Mouse (Mus musculus) kidney, postnatal 36 days (tissue): ENCODE measurements around the gene Zbtb38.

Experiments
- DNase-seq, 2 experiments: peaks; one replicate each; pipeline ENCODE4 v3.0.0; 2021 to 2022; ENCODE audit warnings: mixed read lengths in 2 of 2

Zbtb38 gene

GRCm38 (mm10) chr9:96758749-96759597 lies 6.3 kb upstream of the Zbtb38 start:
- DNase-seq: peak; percentile 65 to 88

- no peak for DNase-seq
Observed at GRCm38 (mm10) chr9:96756638-96757435, 4.2 kb upstream of the Zbtb38 start.

GRCm38 (mm10) chr9:96755761-96756160 lies 3.1 kb upstream of the Zbtb38 start:
- no peak for DNase-seq

DNA sequence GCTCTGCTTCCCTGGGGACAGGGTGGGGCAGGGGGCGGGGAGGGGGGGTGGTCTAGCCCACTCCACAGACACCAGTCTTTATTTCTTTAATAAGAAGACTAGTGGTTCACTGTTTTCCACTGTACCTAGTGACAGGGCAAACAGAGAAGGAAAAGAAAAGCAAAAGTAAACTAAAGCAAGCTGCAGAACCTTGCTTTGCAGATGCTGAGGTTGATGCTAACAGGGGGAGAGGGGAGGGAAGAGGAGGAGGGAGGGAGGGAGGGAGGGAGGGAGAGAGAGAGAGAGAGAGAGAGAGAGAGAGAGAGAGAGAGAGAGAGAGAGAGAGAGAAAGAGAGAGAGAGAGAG lies 2.0 kb upstream of the Zbtb38 start:
- no peak for DNase-seq

- DNase-seq: peak in 1 of 2 experiments; percentile 21
Observed at GRCm38 (mm10) chr9:96753921-96754624, 1.4 kb upstream of the Zbtb38 start.

DNA sequence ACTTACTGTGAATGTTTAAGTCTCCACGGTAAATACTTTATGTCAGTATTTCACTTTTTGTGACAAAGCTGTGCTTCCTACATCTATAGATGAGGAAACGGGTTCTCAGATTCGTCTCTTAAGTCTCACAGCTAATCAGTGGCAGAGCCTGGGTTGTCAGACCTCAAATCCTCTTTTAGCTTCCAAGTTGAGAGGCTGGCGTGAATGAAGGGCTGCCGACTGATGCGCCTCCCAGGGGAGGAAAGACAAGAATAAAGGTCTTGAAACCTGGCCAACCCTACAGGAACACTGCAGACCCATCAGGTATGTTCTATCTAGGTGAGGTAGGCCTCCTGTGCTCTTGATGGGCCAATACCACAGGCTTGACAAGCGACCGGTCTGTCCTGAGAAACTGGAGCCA lies 761 bp upstream of the Zbtb38 start:
- DNase-seq: no peak

DNA sequence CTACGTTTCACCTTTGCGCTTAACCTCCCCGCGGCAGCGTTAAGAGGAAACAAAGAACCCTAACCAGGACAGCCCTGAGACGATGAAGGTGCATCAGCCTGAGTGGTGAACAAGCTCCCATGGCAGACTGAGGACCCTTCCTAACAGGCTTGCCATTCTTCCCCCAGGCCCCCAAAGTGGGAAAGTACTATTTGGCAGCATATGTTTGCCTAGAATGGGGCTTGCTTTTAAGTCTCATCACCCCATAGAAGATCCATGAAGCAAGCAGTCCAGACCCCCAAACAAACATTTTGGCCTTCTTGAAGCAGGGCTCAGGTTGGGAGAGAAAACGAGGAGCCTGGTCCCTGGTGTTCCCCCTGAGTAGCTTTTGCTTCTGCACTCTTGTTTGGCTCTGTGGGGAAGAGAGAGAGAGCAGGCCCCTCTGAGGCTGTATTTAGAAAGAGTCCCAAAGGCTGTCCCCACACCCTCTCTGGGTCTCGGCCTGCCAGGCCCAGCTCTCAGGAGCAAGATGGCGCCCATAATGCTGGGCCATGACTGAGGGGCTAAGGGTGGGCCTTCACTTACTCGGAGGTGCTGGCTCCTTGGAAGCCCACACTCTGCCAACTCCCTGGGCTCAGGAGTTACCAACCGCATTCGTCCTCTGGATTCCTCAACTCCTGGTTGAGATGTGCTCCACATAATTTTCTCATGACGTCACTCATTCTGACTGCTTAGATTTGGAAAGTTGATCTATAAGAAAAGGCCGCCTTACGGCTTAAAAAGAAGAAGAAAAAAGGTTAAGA lies 619 bp downstream of the Zbtb38 start:
- DNase-seq: no peak

GRCm38 (mm10) chr9:96750636-96751035 lies 2.0 kb downstream of the Zbtb38 start:
- DNase-seq: no peak

DNA sequence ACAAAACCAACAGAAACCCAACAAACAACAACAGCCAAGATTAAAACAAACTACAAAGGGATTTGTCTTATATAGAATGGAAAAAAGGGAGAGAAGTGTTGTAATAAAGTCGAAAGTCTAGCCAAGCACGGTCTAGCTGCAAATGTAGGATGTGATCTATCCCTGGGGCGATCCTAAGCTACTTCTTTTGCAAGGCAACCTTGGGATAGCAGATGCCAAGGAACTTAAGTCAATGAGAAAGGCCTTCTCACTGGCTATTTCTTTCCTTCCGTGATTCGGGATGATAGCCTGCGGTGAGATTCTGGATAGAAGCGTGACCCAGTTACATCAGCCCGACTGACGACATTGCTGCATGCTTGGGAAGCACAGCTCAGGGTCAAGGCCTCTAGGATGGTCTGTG lies 6.1 kb downstream of the Zbtb38 start:
- DNase-seq: no peak

GRCm38 (mm10) chr9:96744909-96745308 lies 7.7 kb downstream of the Zbtb38 start:
- DNase-seq: no peak

DNA sequence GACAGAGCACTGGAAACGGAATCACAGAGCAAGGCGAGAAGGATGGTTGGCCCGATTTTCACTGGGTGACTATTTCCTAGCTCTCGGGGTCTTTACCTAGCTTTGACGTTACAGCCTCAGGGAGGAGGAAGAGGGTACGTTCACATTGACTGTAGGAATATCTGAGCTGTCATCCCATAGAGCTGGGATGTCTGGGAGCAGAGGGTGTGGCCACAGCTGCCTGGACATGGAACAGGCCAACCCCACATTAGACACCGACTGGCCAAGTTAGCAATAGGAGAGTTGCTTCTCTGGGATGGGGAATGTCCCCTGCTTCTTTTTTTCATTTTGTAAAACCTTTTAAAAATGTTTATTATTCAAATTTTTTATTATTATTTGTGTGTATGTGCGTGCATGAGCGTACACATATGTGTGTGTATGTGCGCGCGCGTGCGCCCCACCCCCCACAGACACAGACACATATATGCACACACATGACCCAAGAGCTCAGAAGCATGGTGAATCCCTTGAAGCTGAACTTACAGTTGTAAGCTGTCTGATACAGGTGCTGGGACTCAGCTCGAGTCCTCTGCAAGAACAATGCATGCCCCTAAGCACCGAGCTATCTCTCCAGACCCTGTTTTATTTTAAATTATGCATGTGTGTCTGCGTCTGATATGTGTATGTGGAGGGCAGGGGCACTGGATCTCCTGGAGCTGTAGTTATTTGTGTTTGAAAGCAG lies 11.1 kb downstream of the Zbtb38 start:
- DNase-seq: no peak

- no peak for DNase-seq
Observed at GRCm38 (mm10) chr9:96740712-96741364, 11.8 kb downstream of the Zbtb38 start.

- no peak for DNase-seq
Observed at GRCm38 (mm10) chr9:96739808-96740711, 12.6 kb downstream of the Zbtb38 start.

DNA sequence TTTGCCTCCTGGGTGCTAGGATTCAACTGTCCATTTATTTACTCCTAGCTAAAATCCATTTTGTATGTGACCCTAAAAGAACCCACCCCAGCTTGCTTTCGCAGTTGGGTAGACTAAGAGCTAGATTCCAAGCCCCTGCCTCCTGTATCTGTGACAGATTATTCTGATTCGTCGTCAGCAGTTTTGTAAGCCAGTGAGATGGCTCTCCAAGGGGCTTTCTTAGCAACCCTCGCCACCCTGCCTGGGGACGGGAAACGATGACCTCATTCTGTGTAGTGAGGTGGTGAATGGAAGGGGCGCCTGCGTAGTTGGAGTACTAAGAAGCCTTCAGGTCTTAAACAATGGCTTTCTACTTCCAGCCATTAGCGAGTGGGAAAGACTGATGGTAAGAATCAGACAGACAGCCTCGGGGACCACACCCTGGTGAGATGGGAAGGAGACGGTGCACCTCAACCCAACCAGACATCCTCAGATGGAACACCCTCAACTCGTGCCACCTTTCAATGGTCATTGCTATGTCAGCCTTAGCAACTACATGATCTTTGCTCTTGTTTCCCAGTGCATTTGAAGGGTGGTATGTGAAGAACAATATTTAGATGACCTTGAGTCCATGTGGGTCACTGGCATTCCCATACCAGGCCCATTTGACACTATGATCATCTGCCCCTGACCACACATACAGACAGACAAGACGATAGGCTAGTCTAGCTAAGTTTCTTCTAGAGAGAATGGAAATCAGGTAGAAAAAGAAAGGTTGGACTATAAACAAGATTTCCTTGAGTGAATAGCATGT lies 13.9 kb downstream of the Zbtb38 start:
- no peak for DNase-seq

DNA sequence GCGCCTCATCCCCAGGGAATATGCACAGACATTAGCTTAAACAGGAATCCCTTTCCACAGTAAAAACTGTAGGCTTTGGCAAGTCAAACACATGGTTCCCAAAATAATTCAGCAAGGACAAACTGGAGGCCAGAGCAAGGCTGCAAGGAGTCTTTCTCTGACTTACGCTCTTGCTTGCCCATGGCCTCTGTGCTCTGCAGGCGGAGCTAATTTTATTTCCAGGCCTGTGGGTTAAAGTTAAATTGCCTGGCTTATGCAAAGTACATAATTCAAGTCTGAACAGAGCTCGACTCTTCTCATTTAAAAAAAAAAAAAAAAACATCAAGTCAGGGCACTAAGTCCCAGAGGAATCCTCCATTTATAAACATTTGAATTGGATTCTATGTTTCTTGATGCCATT lies 16.7 kb downstream of the Zbtb38 start:
- DNase-seq: peak in 1 of 2 experiments; percentile 41

GRCm38 (mm10) chr9:96733425-96733717 lies 19.3 kb downstream of the Zbtb38 start:
- no peak for DNase-seq

GRCm38 (mm10) chr9:96732644-96733424 lies 19.8 kb downstream of the Zbtb38 start:
- DNase-seq: no peak

DNA sequence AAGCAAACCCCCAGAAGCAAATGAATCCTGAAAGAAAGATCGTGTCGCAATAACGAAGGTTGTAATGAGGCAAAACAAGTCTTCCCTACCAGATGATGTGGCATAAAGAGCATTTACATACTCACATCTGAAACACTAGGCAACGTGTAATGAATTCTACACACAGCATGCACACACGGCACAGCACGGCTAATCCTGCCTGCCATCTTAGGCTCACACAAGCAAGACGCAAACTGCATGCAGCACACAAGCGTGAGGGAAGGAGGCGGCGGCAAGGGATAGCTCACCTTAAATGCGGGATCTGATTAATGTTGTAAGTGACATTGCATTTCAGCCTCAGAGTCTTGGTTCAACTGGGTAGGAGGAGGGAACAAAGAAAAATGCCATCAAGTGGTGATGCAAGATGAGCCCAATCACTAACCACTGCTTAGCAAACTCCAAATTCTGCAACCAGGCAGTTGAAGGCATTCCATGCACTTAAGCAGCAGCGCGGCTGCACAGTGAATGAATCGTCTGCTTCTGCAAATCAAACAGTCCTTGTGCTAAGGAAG lies 20.6 kb downstream of the Zbtb38 start:
- no peak for DNase-seq
